Mouse (Mus musculus) C2C12 (cell line): ENCODE results near the gene Phactr3. TPM values are rescaled to one million over a fixed set of nuclear protein-coding genes. Genes with fewer than 3 reads are reported as not detected.

Experiments used
- H3K27me3 ChIP-seq: one replicate; pipeline ENCODE4 v1.6.1; 2011; ENCODE audit not compliant: control insufficient read depth, insufficient read depth, insufficient read length
- H3K36me3 ChIP-seq: one replicate; pipeline ENCODE4 v1.6.1; 2011; ENCODE audit not compliant: control insufficient read depth, insufficient read depth
- H3K4me3 ChIP-seq: one replicate; pipeline ENCODE4 v1.5.1; 2011; ENCODE audit warnings: mild to moderate bottlenecking, control low read depth; ENCODE audit not compliant: poor library complexity, insufficient read depth, severe bottlenecking
- H3K79me2 ChIP-seq: one replicate; pipeline ENCODE4 v1.6.1; 2011; ENCODE audit not compliant: control insufficient read depth, insufficient read depth
- H3K79me3 ChIP-seq: one replicate; pipeline ENCODE4 v1.6.1; 2011; ENCODE audit warnings: low read depth, control low read depth
- H3ac ChIP-seq: one replicate; pipeline ENCODE3; 2011; ENCODE audit warnings: low read depth; ENCODE audit not compliant: control insufficient read depth, insufficient read length
- CEBPB ChIP-seq: IDR thresholded peaks from one replicate; pipeline ENCODE4 v1.6.1; 2011; ENCODE audit warnings: low read depth, mild to moderate bottlenecking, control low read depth, moderate library complexity
- CTCF ChIP-seq: IDR thresholded peaks from one replicate; pipeline ENCODE4 v1.5.1; 2011; ENCODE audit not compliant: control insufficient read depth, insufficient read depth, insufficient read length
- FOSL1 ChIP-seq: IDR thresholded peaks from one replicate; pipeline ENCODE4 v1.8.0; 2011; ENCODE audit warnings: mild to moderate bottlenecking, low read length; ENCODE audit not compliant: poor library complexity, insufficient read depth, severe bottlenecking
- MAX ChIP-seq: IDR thresholded peaks from one replicate; pipeline ENCODE4 v1.6.1; 2011; ENCODE audit warnings: mild to moderate bottlenecking, control low read depth
- MYOD1 ChIP-seq: IDR thresholded peaks from one replicate; pipeline ENCODE4 v1.6.1; 2011; ENCODE audit warnings: low read depth; ENCODE audit not compliant: control insufficient read depth, insufficient read length
- MYOG ChIP-seq: IDR thresholded peaks from one replicate; pipeline ENCODE4 v1.6.1; 2011; ENCODE audit not compliant: control insufficient read depth, insufficient read length; ENCODE audit errors: extremely low read depth
- USF1 ChIP-seq: IDR thresholded peaks from one replicate; pipeline ENCODE4 v1.6.1; 2011; ENCODE audit warnings: low read depth, mild to moderate bottlenecking, control low read depth, moderate library complexity
- polyA plus RNA-seq: library from polyadenylated mRNA; unstranded; fragments of >200 nt; fragmentation: generic; extraction: Trizol; gene quantifications from one replicate; pipeline ENCODE4 v1.2.1, GENCODE M21; 2012; ENCODE audit warnings: missing spikeins

The Phactr3 gene
- polyA plus RNA-seq, 1 experiment = not detected

GRCm38 (mm10) chr2:178257117-178257825 is 138.5 kb downstream of the Phactr3 start:
- no peaks in the 10 kb centered on the region for H3K27me3 ChIP-seq
- no peaks in the 10 kb centered on the region for H3K79me2 ChIP-seq
- no peak overlapping the region for H3ac ChIP-seq
- no peaks in the 10 kb centered on the region for H3K79me3 ChIP-seq
- H3K36me3 ChIP-seq = no peaks in the 10 kb centered on the region
- H3K4me3 ChIP-seq = no peak overlapping the region
- TF ChIP-seq MAX (no peak), CTCF (no peak), FOSL1 (no peak), USF1 (no peak), MYOD1 (no peak)

GRCm38 (mm10) chr2:178257986-178258555 is 139.3 kb downstream of the Phactr3 start:
- TF ChIP-seq FOSL1 = no peak
- TF ChIP-seq MYOD1 = no peak
- TF ChIP-seq MAX = no peak
- TF ChIP-seq USF1 = no peak
- TF ChIP-seq MYOG = no peak
- no peak for TF ChIP-seq CEBPB
- TF ChIP-seq CTCF = no peak
- Histone ChIP-seq H3K36me3 (no peaks in the 10 kb centered on the region), H3K79me2 (no peaks in the 10 kb centered on the region), H3K27me3 (no peaks in the 10 kb centered on the region), H3K4me3 (no peak overlapping the region), H3ac (no peak overlapping the region), H3K79me3 (no peaks in the 10 kb centered on the region)

GRCm38 (mm10) chr2:178263055-178263454 is 144.3 kb downstream of the Phactr3 start:
- TF ChIP-seq MYOD1 (no peak), MYOG (no peak), MAX (no peak), FOSL1 (no peak), CTCF (no peak), CEBPB (no peak), USF1 (no peak)
- no peaks in the 10 kb centered on the region for H3K79me2 ChIP-seq
- no peaks in the 10 kb centered on the region for H3K79me3 ChIP-seq
- H3K36me3 ChIP-seq = no peaks in the 10 kb centered on the region
- H3K4me3 ChIP-seq = no peak overlapping the region
- H3K27me3 ChIP-seq = no peaks in the 10 kb centered on the region
- H3ac ChIP-seq = no peak overlapping the region

- H3ac ChIP-seq = no peak overlapping the region
- H3K4me3 ChIP-seq = no peak overlapping the region
- H3K36me3 ChIP-seq = no peaks in the 10 kb centered on the region
- no peaks in the 10 kb centered on the region for H3K27me3 ChIP-seq
- no peaks in the 10 kb centered on the region for H3K79me3 ChIP-seq
- no peak for TF ChIP-seq FOSL1
- no peaks in the 10 kb centered on the region for H3K79me2 ChIP-seq
Observed at GRCm38 (mm10) chr2:178264389-178264788, 145.6 kb downstream of the Phactr3 start.

- Histone ChIP-seq H3K36me3 (no peaks in the 10 kb centered on the region), H3K79me2 (no peaks in the 10 kb centered on the region), H3K4me3 (no peak overlapping the region), H3K27me3 (no peaks in the 10 kb centered on the region), H3ac (no peak overlapping the region), H3K79me3 (no peaks in the 10 kb centered on the region)
- TF ChIP-seq USF1 (no peak), CTCF (no peak), MYOG (no peak), FOSL1 (no peak), CEBPB (no peak), MAX (no peak), MYOD1 (no peak)
Observed at GRCm38 (mm10) chr2:178265454-178265853, 146.7 kb downstream of the Phactr3 start.

- H3K36me3 ChIP-seq = no peaks in the 10 kb centered on the region
- no peaks in the 10 kb centered on the region for H3K79me2 ChIP-seq
- no peaks in the 10 kb centered on the region for H3K27me3 ChIP-seq
- H3K4me3 ChIP-seq = no peak overlapping the region
- H3K79me3 ChIP-seq = no peaks in the 10 kb centered on the region
- TF ChIP-seq FOSL1 (no peak), MYOG (no peak), USF1 (no peak), MYOD1 (no peak), CTCF (no peak), MAX (no peak), CEBPB (no peak)
- H3ac ChIP-seq = no peak overlapping the region
Observed at GRCm38 (mm10) chr2:178270794-178271193, 152.0 kb downstream of the Phactr3 start.
